Mouse (Mus musculus) heart, adult 11 months (tissue): ENCODE measurements around the gene Soga1.

Source experiments
- DNase-seq: peaks from one replicate; pipeline ENCODE4 v3.0.0; 2022

Gene Soga1

GRCm38 (mm10) chr2:157078059-157078792, 828 bp downstream of the Soga1 start:
- DNase-seq = peak; percentile 95

DNA sequence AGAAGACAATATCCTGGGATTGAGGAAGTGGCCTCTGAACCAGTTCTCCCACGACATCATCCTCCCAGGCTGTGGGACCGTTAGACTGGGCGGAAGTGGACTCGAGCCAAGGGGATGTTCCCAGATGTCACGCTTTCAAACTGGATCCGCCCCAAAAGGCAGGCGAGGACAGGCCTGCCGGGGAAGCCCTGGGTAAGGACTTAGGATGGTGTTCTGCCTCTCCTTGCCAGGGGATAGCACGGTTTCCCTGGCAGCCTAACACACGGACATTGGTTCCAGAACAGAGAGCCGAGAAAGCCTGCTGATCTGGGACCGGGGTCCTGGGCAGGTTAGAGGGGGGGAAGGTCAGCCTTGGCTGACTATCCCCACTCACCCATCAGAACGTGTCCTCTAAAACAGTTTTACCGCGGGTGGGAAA, 1.4 kb downstream of the Soga1 start:
- peak; percentile 100 for DNase-seq

DNA sequence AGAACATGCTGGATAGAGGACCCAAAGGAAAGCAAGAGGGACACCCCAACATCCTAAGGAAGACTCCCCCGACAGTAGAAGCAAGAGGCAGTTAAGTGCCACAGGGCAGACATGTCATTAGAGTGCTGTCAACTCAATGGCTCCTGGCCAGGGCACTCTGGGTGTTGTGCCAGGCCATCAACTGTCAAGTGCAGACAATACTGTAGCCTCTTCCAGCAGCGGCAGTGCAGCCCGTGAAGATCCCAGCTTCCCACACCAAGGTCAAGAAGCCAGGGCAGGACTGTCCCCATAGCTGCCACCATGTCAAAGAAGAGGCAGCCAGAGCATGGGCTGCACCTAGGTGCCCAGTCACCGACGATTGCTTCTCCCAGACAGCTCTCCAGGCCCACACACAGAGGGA, 1.9 kb downstream of the Soga1 start:
- DNase-seq = no peak

GRCm38 (mm10) chr2:157076585-157076984, 2.5 kb downstream of the Soga1 start:
- peak; percentile 90 for DNase-seq

GRCm38 (mm10) chr2:157075685-157076084, 3.4 kb downstream of the Soga1 start:
- peak; percentile 97 for DNase-seq

DNA sequence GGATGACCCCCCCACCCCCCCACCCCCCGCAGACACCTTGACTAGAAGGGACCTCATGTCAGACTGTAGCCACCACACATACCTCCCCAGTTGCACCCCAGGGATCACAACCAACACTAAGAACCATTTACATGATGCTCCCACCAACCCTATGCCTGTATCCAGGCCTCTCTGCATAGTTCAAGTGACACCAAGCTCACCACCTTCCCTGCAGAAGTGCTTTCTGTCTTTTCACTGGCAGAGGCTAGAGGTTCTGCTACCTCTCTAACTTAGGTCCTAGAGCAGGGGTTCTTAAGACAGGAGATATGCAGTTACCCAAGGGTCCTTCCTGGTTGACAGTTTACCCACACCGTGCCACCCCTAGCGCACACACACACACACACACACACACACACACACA, 3.8 kb downstream of the Soga1 start:
- DNase-seq = no peak

- DNase-seq = peak; percentile 88
These were observed 4.3 kb downstream of the Soga1 start for GRCm38 (mm10) chr2:157074772-157075171.

DNA sequence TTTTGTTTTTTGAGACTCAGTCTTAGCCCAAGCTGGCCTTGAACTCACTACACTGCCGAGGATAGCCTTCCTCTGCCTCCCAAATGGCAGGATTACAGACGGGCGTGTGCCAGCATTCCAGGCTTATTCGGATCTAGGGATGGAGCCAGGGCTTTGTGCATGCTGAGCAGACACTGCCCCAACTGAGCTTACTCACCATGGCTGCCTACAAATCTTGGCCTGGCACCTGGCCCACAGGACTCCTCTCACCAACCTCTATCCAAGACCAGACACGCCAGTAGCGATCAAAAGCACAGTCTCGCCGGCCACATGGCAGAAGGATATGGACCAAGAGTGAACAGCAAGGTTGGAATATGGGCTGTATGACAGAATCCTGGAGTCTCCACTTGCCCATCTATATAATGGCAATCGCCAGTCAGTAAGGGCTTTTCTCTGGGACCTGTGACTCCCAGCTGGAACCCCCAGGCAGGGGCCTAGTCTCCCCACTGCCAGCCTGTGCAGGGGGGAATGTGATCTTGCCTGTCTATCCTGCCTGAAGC, 4.8 kb downstream of the Soga1 start:
- peak; percentile 95 for DNase-seq

DNA sequence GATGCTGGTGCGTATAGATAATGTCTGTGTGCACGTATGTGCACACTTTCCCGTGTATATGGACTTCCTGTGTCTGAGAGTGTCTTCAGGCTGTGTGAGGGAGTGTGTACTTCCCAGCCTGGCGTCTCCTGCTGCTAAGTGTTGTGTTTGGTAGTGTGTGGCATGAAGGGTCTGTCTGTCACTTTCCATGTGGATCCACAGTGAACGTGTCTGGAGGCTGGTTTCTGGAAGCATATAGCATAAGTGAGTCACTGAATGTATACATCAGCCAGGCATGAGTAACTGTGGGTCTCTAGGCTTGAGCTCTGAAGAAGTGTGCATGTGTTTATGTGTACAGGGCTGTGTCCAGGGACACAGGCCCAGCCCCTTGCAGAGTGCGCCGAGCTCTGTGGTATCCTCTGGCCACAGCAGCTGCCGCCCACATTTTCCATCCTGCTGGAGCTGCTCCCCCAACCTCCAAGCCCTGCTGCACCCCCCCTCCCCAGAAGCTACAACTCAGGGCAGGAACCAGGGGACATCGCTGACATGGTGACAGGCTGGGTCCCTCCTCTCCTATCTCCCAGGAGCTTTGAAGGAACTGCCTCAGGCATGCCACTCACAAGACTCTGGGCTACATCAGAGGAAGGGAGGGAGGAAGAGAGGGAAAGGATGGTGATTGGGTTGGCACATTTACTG, 5.5 kb downstream of the Soga1 start:
- DNase-seq = peak; percentile 95

- DNase-seq = peak; percentile 93
These were observed 6.6 kb downstream of the Soga1 start for GRCm38 (mm10) chr2:157072316-157072990.

GRCm38 (mm10) chr2:157071556-157071955, 7.5 kb downstream of the Soga1 start:
- peak; percentile 98 for DNase-seq

GRCm38 (mm10) chr2:157070365-157070764, 8.7 kb downstream of the Soga1 start:
- DNase-seq = peak; percentile 97

DNA sequence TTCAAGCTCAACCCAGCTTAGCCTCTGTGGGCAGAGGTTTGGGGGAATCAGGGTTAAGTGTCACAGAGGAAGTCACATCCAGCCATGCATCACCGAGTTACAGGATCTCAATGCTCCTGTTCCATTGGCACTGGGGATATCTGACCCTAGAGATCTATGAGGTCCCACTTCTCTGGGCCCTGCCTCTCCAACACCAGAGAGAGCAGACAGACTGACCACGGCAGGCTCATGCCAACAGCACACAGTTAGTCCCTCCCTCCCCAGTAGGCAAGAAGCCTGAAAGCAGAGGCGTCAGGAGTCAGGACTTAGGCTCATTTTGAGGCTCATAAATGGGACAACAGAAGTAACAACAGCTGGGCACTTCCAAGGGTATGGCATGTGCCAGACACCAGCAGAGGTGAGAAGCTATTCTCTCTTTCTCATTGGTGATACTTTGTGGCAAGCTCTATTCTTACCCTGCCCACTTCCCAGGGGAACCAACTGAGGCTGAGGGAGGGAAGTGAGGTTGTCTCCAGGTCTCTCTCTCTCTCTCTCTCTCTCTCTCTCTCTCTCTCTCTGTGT, 9.2 kb downstream of the Soga1 start:
- peak; percentile 94 for DNase-seq

GRCm38 (mm10) chr2:157069355-157069735, 9.7 kb downstream of the Soga1 start:
- peak; percentile 96 for DNase-seq

DNA sequence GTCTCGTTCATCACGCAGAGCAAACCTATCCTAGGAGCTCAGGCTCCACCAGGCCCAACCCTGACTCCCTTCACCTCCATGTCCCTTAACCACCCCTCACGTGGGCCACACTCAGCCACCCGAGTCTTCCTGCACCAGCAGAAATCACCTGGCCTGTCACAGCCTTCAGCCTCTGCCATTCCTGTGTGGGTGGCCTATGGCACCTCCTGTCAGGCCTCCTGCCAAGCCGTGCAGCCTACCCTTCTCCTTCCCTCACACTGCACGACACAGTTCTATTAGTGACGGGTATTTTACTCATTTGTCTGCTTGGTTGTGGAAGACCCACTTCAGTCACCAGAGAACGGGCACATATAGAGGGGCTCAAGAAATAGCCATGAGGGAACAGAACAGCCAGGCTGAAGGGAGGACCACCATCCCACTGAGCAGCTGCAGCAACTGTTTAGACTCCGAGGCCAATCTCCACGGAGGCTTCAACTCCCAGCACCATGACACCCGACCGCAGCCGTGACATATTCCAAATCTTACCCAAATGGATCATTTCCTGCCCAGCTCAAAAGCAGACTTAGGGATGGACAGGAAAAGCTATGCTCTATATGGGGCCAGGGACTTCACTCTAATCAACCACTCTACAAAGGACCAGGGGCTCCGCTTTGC, 10.2 kb downstream of the Soga1 start:
- peak; percentile 90 for DNase-seq

GRCm38 (mm10) chr2:157066731-157067430, 12.2 kb downstream of the Soga1 start:
- DNase-seq = peak; percentile 94

GRCm38 (mm10) chr2:157065879-157066226, 13.2 kb downstream of the Soga1 start:
- peak; percentile 96 for DNase-seq

- peak; percentile 90 for DNase-seq
These were observed 13.8 kb downstream of the Soga1 start for GRCm38 (mm10) chr2:157064978-157065878.

DNA sequence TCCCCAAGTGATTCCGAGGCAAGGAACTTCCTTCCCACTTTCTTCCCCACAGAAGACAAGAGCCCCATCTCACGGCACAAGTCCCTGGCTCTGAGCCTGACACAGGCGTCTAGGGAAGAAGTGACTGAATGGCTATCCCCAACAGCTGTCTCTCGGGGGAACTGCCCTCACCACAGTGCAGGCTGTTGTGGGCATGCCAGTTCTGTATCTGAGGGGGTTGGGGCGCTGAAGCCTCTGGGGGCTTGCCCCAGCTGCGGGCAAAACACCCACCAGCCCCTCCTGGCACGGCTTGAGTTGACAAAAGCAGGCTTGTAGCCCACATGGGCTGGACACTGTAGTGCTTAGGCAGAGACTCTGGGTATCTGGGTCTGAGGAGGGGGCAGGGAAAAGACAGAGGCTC, 14.9 kb downstream of the Soga1 start:
- DNase-seq = peak; percentile 98

GRCm38 (mm10) chr2:157063241-157063700, 15.8 kb downstream of the Soga1 start:
- peak; percentile 99 for DNase-seq
